Mouse (Mus musculus) testis, adult 2 months (tissue): ENCODE data around the gene Arfip1.

ENCODE experiments used
- CTCF ChIP-seq: fragments of 200-500 bp; IDR thresholded peaks from 2 replicates; pipeline ENCODE4 v1.5.1; 2012; ENCODE audit warnings: low read depth, mild to moderate bottlenecking, inconsistent platforms, low read length, moderate library complexity; ENCODE audit not compliant: control insufficient read depth, insufficient read depth, insufficient replicate concordance
- POLR2A ChIP-seq: fragments of 200-500 bp; IDR thresholded peaks from 2 replicates; pipeline ENCODE4 v1.6.1; 2012; ENCODE audit warnings: low read depth, mild to moderate bottlenecking, inconsistent platforms, low read length, moderate library complexity; ENCODE audit not compliant: control insufficient read depth

GRCm38 (mm10) chr3:84594894-84595676 is 12.7 kb upstream of the Arfip1 start:
- TF ChIP-seq POLR2A, result no peak
- TF ChIP-seq CTCF, result no peak
